Mouse (Mus musculus) limb, embryonic 13.5 days (tissue): ENCODE data around the gene Crot. TPM values are rescaled to one million over a fixed set of nuclear protein-coding genes. Genes with fewer than 3 reads are reported as not detected.

Experiments
- ATAC-seq: fragments of 200-750 bp; cut with Nextera tagmentation; 2 replicates; pipeline ENCODE4 v1.8.0; 2017; ENCODE audit warnings: low read depth, moderate number of reproducible peaks, moderate TSS enrichment; ENCODE audit not compliant: low FRiP score
- H3K27ac ChIP-seq: fragments of 300-500 bp; sonication (generic); 2 replicates; pipeline ENCODE4 v1.5.1; 2015; ENCODE audit warnings: inconsistent platforms, mild to moderate bottlenecking, moderate library complexity
- H3K27me3 ChIP-seq: fragments of 300-500 bp; sonication (generic); 2 replicates; pipeline ENCODE4 v1.6.1; 2015; ENCODE audit warnings: mild to moderate bottlenecking, inconsistent platforms
- H3K36me3 ChIP-seq: fragments of 300-500 bp; sonication (generic); 2 replicates; pipeline ENCODE4 v1.6.1; 2015; ENCODE audit warnings: inconsistent platforms, mild to moderate bottlenecking, moderate library complexity
- H3K4me1 ChIP-seq: fragments of 300-500 bp; sonication (generic); 2 replicates; pipeline ENCODE4 v1.6.1; 2015; ENCODE audit warnings: inconsistent platforms
- H3K4me2 ChIP-seq: fragments of 300-500 bp; sonication (generic); replicated peaks from 2 replicates; pipeline ENCODE4 v1.6.1; 2015; ENCODE audit warnings: inconsistent platforms, mild to moderate bottlenecking, moderate library complexity
- H3K4me3 ChIP-seq: fragments of 300-500 bp; sonication (generic); 2 replicates; pipeline ENCODE4 v1.5.1; 2015; ENCODE audit warnings: moderate library complexity, mild to moderate bottlenecking, inconsistent platforms
- H3K9ac ChIP-seq: fragments of 300-500 bp; sonication (generic); 2 replicates; pipeline ENCODE4 v1.6.1; 2015; ENCODE audit warnings: mild to moderate bottlenecking, inconsistent platforms
- H3K9me3 ChIP-seq: fragments of 300-500 bp; sonication (generic); 2 replicates; pipeline ENCODE4 v1.6.1; 2016; ENCODE audit warnings: inconsistent platforms
- WGBS: fragments of 180-500 bp; shearing (Covaris S2); methylation state at CpG from one replicate; pipeline ENCODE4 v1.1.7; 2015; 5-methylcytosine and 5-hydroxymethylcytosine counted together
- polyA plus RNA-seq: library from polyadenylated mRNA; unstranded; fragments of >200 nt; fragmentation: Nextera tagmentation; extraction: Ambion mirVana; gene quantifications from 2 replicates; pipeline ENCODE4 v1.2.1, GENCODE M21; 2015

Crot gene
- polyA plus RNA-seq, result 44.1 and 46.5 TPM in 2 replicates

GRCm38 (mm10) chr5:8996686-8997512 is at the start of gene Crot:
Gene Crot, minus strand, starts transcription at chr5:8997324.
- Histone ChIP-seq H3K27ac (peak within 1 kb of the TSS; percentile 84), H3K36me3 (peaks cover 20% of the 10 kb centered on the region), H3K4me2 (peak within 1 kb of the TSS; percentile 83), H3K27me3 (no peaks in the 10 kb centered on the region), H3K9ac (peak within 1 kb of the TSS; percentile 85), H3K4me1 (peaks cover 15% of the 10 kb centered on the region), H3K4me3 (peak within 1 kb of the TSS; percentile 74), H3K9me3 (no peaks in the 10 kb centered on the region)
- under 1% methylated on average over 56 of the region's 57 CpGs for WGBS
- ATAC-seq, result peak; percentile 100

DNA sequence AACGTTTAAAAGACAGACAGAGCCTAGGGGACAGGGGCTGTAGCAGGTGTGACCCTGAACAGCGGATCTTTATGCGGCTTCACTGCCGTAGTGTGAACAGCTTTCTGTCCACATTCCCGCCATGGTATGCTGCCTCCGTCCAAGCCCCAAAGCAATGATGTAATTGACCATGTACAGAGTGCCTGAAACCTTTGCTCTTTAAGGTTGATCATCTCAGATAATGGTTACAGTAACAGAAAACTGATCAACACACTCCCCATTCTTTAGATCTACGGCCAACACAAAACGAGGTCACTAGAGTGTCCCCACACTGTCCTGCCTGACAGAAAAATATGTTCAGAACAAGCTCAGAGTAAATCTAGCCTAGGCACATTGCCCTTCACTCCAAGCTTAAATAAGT is 48.8 kb upstream of the Crot start:
- WGBS, result 82% methylated on average over 8 of the region's 8 CpGs
- no peak for ATAC-seq
- Histone ChIP-seq H3K27me3 (no peaks in the 10 kb centered on the region), H3K4me1 (no peaks in the 10 kb centered on the region), H3K36me3 (no peaks in the 10 kb centered on the region), H3K9me3 (no peaks in the 10 kb centered on the region), H3K27ac (no peak overlapping the region), H3K4me2 (no peak overlapping the region), H3K4me3 (no peak overlapping the region), H3K9ac (no peak overlapping the region)

GRCm38 (mm10) chr5:9044821-9045220 is 47.7 kb upstream of the Crot start:
- WGBS, result 17% methylated on average over 2 of the region's 2 CpGs
- Histone ChIP-seq H3K4me1 (no peaks in the 10 kb centered on the region), H3K9me3 (no peaks in the 10 kb centered on the region), H3K27me3 (no peaks in the 10 kb centered on the region), H3K9ac (no peak overlapping the region), H3K27ac (no peak overlapping the region), H3K4me3 (no peak overlapping the region), H3K36me3 (no peaks in the 10 kb centered on the region), H3K4me2 (no peak overlapping the region)
- ATAC-seq, result no peak

DNA sequence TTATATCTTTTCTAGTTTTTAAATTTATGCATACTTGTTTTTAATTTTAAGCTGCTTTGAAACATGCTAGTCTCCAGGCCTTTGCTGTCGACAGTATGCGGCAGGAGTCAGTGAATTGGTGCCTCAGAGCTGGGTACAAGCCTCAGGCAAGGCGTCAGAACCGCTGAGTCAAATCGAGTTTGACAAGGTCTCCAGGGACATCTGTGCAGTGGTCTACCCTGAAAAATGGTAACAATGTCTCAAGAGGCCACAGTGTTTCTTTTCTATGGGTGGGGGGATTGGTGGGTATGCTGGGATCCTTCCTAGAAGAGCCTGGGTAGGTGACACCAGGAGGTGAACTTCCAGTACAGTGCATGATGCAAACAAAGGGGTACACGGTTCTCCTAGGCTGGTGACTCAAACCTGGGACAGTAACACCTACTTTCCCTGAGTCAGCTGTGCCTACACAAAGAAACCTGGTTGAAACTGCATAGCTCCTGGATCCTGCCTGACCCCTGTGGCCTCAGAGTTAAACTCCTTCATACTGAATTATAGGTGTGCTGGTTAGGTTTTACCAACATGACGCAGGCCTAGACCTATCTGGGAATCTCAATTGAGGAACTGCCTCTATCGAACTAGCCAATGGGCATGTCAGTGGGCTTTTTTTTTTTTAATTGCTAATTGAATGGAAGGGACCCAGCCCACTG is 46.6 kb upstream of the Crot start:
- 82% methylated on average over 8 of the region's 8 CpGs for WGBS
- Histone ChIP-seq H3K9ac (no peak overlapping the region), H3K36me3 (no peaks in the 10 kb centered on the region), H3K4me1 (no peaks in the 10 kb centered on the region), H3K27ac (no peak overlapping the region), H3K4me2 (no peak overlapping the region), H3K4me3 (no peak overlapping the region), H3K27me3 (no peaks in the 10 kb centered on the region), H3K9me3 (no peaks in the 10 kb centered on the region)
- no peak for ATAC-seq

DNA sequence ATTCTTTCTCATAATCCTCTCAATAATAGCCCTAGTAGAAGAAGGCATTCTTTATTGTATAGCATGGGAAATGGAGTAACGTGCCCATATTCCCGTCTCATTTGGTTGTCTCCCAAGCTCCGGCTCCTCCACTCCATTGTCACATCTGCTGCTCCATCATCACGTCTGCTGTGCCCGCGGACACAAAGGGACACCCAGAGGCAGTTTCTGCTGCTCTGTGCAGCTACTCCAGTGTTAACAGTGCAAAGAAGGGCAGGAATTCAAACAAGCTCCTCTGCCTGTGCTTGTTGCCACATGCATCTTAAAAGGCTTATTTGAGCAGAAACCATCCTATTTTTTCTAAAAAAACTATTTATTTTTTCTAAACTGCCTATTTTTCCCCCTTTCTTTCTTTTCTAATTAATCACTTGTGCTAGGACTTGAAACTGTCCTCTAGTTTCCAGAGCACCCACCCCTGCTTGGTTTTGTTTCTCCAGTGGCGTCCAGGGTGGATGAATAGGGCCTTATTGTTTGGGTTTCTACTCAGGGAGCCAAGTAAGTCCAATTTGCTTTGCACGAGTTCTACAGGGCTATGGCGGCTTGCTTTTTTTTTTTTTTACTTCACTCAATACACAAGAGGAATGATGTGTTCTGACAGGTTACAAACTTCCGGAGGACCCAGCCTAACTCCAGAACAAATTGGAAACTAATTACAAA is 45.7 kb upstream of the Crot start:
- WGBS, result 72% methylated on average over 10 of the region's 10 CpGs
- no peak overlapping the region for H3K27ac ChIP-seq
- no peak overlapping the region for H3K9ac ChIP-seq
- H3K4me2 ChIP-seq, result no peak overlapping the region
- ATAC-seq, result no peak
- no peaks in the 10 kb centered on the region for H3K27me3 ChIP-seq
- no peak overlapping the region for H3K4me3 ChIP-seq
- no peaks in the 10 kb centered on the region for H3K9me3 ChIP-seq
- H3K36me3 ChIP-seq, result no peaks in the 10 kb centered on the region
- no peaks in the 10 kb centered on the region for H3K4me1 ChIP-seq

GRCm38 (mm10) chr5:9040665-9041215 is 43.6 kb upstream of the Crot start:
- H3K9ac ChIP-seq, result no peak overlapping the region
- H3K9me3 ChIP-seq, result no peaks in the 10 kb centered on the region
- no peak for ATAC-seq
- no peaks in the 10 kb centered on the region for H3K4me1 ChIP-seq
- no peak overlapping the region for H3K4me3 ChIP-seq
- no peaks in the 10 kb centered on the region for H3K36me3 ChIP-seq
- no peaks in the 10 kb centered on the region for H3K27me3 ChIP-seq
- WGBS, result 83% methylated on average over 3 of the region's 3 CpGs
- H3K4me2 ChIP-seq, result no peak overlapping the region
- no peak overlapping the region for H3K27ac ChIP-seq

- H3K4me1 ChIP-seq, result no peaks in the 10 kb centered on the region
- no peak overlapping the region for H3K4me2 ChIP-seq
- no peaks in the 10 kb centered on the region for H3K27me3 ChIP-seq
- H3K4me3 ChIP-seq, result no peak overlapping the region
- WGBS, result 67% methylated on average over 7 of the region's 7 CpGs
- H3K27ac ChIP-seq, result no peak overlapping the region
- H3K36me3 ChIP-seq, result no peaks in the 10 kb centered on the region
- H3K9ac ChIP-seq, result no peak overlapping the region
- ATAC-seq, result no peak
- no peaks in the 10 kb centered on the region for H3K9me3 ChIP-seq
These were observed 42.9 kb upstream of the Crot start for GRCm38 (mm10) chr5:9039978-9040377.

GRCm38 (mm10) chr5:9037292-9037691 is 40.2 kb upstream of the Crot start:
- Histone ChIP-seq H3K4me2 (no peak overlapping the region), H3K27ac (no peak overlapping the region), H3K36me3 (no peaks in the 10 kb centered on the region), H3K9ac (no peak overlapping the region), H3K4me3 (no peak overlapping the region), H3K27me3 (no peaks in the 10 kb centered on the region), H3K9me3 (no peaks in the 10 kb centered on the region), H3K4me1 (no peaks in the 10 kb centered on the region)
- no peak for ATAC-seq
- 65% methylated on average over 4 of the region's 4 CpGs for WGBS

GRCm38 (mm10) chr5:9035457-9035856 is 38.3 kb upstream of the Crot start:
- Histone ChIP-seq H3K4me1 (no peaks in the 10 kb centered on the region), H3K9ac (no peak overlapping the region), H3K4me2 (no peak overlapping the region), H3K4me3 (no peak overlapping the region), H3K27me3 (no peaks in the 10 kb centered on the region), H3K27ac (no peak overlapping the region), H3K9me3 (no peaks in the 10 kb centered on the region), H3K36me3 (no peaks in the 10 kb centered on the region)
- no peak for ATAC-seq
- 87% methylated on average over 4 of the region's 4 CpGs for WGBS

- Histone ChIP-seq H3K4me1 (no peaks in the 10 kb centered on the region), H3K9me3 (no peaks in the 10 kb centered on the region), H3K36me3 (no peaks in the 10 kb centered on the region), H3K4me2 (no peak overlapping the region), H3K27me3 (no peaks in the 10 kb centered on the region), H3K4me3 (no peak overlapping the region), H3K9ac (no peak overlapping the region), H3K27ac (no peak overlapping the region)
- WGBS, result 89% methylated on average over 9 of the region's 9 CpGs
- no peak for ATAC-seq
These were observed 37.4 kb upstream of the Crot start for GRCm38 (mm10) chr5:9034535-9034934.

DNA sequence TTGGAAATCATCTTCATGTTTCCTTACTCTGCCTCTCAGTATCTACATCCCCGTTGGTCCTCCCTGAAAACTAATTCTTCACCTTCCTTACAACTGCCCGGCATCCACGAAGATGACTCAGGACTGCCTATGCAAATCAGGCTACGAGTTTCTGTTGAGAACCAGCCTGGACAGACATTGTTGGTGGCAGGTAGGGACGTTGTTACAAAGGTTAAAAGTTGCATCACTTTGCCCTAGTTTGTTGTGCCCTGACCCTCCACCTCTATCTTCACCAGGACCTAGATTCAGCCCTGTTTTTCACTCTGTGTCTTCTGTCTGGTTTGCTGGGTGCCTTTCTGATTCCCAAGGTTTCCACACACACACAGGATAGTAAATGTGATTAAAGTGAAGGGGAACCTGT is 36.7 kb upstream of the Crot start:
- H3K4me2 ChIP-seq, result no peak overlapping the region
- ATAC-seq, result no peak
- no peak overlapping the region for H3K9ac ChIP-seq
- no peaks in the 10 kb centered on the region for H3K4me1 ChIP-seq
- no peak overlapping the region for H3K27ac ChIP-seq
- no peaks in the 10 kb centered on the region for H3K36me3 ChIP-seq
- no peaks in the 10 kb centered on the region for H3K9me3 ChIP-seq
- WGBS, result 88% methylated on average over 5 of the region's 5 CpGs
- no peaks in the 10 kb centered on the region for H3K27me3 ChIP-seq
- H3K4me3 ChIP-seq, result no peak overlapping the region

DNA sequence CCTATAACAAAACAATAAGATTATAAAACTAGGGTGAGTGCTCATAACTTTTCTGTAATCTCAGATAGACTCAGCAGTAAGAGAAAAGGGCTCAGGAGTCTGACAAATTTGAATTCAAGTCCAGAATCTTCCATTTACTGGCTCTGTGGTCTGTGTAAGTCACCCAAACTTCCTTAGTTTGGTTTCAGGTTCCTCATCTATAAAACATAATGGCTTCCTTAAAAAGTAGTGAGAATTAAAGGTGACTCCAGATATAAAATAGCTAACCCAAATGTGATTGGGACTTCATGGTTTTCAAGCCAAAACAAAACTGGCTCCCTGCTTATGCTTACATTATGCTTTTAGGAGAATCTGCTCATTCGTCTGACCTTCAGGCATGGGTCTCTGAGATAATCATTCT is 35.5 kb upstream of the Crot start:
- no peaks in the 10 kb centered on the region for H3K9me3 ChIP-seq
- 82% methylated on average over 1 of the region's 1 CpGs for WGBS

More for the DNA sequence above, 35.5 kb upstream of the Crot start:
- H3K27ac ChIP-seq, result no peak overlapping the region
- ATAC-seq, result no peak
- no peaks in the 10 kb centered on the region for H3K36me3 ChIP-seq
- no peak overlapping the region for H3K4me2 ChIP-seq
- no peak overlapping the region for H3K4me3 ChIP-seq
- H3K4me1 ChIP-seq, result no peaks in the 10 kb centered on the region
- no peaks in the 10 kb centered on the region for H3K27me3 ChIP-seq
- no peak overlapping the region for H3K9ac ChIP-seq
